Mouse (Mus musculus) heart, adult 11 months (tissue): Measurements from ENCODE around the gene Tmed2.
"Not testable (repeated sequence)": the region's sequence is repeated elsewhere in the genome, so short reads cannot be mapped to it uniquely, and the experiment has no call there.

Source experiments
- DNase-seq: peaks from one replicate; pipeline ENCODE4 v3.0.0; 2022

Tmed2 gene

DNA sequence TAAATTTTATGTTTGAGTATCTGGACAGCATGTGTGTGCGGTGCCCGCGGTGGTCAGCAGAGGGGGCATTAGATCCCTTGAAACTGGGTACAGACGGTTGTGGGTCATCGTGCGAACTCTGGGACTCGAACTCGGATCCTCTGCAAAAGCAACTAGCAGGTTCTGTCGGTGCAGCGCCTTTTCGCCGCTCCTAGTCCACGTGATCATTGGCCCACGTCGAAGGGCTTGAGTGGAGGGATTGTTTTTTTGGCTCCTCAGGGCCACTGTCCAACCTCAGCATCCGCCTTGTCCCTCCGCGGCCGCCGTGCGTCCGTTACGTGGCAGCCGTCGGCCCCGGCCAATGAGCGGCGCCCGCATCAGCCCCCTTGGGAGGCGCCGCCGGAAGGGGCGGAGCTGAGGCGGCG is at the start of gene Tmed2:
Gene Tmed2, plus strand, starts transcription at position 313 of the 404 bp plus-strand sequence.
- peak; percentile 100 for DNase-seq

GRCm38 (mm10) chr5:124491732-124492131 is 48.8 kb upstream of the Tmed2 start:
- DNase-seq: no peak

GRCm38 (mm10) chr5:124492618-124493017 is 47.9 kb upstream of the Tmed2 start:
- no peak for DNase-seq

DNA sequence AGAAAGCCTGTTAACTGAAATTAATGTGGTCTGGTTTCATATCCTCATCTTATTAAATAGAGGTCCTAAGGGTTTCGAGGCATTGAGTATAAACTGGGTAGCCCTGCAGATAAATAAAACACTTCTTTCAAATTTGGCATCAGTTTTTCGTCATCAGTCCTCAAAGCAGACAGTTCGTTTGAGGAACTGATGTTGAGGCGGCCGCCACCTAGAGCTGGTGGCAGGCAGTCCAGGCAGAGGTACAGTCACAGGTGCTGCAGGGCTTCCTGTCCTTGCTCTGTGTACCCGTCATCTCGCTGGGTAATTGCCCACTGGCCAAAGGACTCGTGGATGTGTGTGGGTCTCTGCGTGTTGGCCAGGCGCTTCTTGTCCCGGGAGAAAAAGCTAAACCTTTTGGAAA is 47.0 kb upstream of the Tmed2 start:
- no peak for DNase-seq

DNA sequence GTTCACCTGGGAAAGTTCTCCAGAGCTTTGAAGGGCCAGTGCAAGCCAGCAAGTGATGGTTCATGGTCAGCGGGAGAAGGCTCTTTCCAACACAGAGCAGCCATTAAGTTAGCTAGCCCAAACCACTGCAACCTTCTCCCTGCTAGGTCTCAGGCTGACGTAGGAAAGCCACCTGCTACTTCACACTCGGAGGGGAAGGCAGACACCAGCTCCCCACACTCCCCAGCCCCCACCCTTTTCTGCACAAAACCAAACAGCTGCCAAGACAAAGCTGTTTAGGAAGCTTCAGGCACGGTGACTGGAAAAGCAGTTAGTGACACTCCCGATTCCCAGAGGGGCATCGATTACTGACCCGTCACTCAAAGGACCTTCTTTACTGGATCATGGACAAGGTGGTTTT is 44.9 kb upstream of the Tmed2 start:
- DNase-seq: no peak

- DNase-seq: no peak
Measured at GRCm38 (mm10) chr5:124496614-124497514, 43.6 kb upstream of the Tmed2 start.

DNA sequence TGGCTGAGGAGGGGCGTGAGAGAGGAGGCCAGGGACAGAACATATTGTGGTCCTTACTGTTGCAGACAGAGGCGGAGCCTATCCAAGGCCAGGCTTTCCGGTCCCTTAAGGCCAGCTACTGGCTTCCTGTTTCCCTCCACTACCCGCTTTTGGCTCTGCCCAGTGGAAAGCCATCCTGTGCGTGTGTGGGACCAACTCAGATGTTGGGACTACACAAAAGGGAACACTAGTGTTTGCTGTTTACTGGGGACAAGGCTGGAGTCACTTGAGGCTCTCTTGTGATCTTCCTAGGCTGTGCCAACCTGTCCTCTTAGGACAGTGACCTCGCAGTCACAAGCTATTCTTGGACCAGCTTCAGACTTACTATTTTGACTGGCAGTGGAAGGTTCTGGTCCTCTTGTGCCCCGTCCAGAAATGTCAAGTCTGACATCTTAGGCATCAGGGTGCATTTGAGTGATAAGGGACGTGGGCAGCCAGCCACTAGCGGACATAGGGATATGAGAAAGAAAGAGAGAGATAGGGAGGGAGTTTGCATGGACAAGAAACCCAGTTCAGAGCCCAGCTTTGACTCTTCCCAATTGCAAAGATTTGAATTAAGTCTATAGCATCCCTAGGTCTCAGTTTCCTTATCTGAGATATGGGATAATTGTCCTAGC is 42.1 kb upstream of the Tmed2 start:
- DNase-seq: peak; percentile 99

- DNase-seq: no peak
Measured at GRCm38 (mm10) chr5:124499001-124499400, 41.5 kb upstream of the Tmed2 start.

GRCm38 (mm10) chr5:124500037-124500436 is 40.5 kb upstream of the Tmed2 start:
- not testable (repeated sequence) for DNase-seq

GRCm38 (mm10) chr5:124500573-124500972 is 39.9 kb upstream of the Tmed2 start:
- peak; percentile 98 for DNase-seq

- DNase-seq: no peak
Measured at GRCm38 (mm10) chr5:124501541-124501940, 39.0 kb upstream of the Tmed2 start.

- no peak for DNase-seq
Measured at GRCm38 (mm10) chr5:124503742-124504141, 36.8 kb upstream of the Tmed2 start.

DNA sequence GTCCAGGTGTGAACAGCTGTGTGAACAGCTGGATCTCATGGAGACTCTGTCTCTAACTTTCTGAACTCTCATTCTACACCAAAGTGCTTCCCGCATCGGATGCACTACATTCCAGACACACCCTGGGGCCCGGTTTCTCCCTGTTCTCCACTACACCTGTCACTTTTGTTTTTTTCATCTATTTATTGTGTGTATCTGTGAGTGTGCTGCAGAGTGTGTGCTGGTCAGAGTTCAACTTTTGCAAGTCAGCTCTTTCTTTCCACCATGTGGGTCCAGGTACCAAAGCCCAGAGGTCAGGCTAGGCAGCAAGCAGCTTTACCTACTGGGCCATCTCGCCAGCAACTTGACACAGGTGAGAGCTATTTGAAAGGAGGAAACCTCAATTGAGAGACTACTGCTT is 35.3 kb upstream of the Tmed2 start:
- DNase-seq: no peak

GRCm38 (mm10) chr5:124506731-124507359 is 33.6 kb upstream of the Tmed2 start:
- DNase-seq: peak; percentile 98

DNA sequence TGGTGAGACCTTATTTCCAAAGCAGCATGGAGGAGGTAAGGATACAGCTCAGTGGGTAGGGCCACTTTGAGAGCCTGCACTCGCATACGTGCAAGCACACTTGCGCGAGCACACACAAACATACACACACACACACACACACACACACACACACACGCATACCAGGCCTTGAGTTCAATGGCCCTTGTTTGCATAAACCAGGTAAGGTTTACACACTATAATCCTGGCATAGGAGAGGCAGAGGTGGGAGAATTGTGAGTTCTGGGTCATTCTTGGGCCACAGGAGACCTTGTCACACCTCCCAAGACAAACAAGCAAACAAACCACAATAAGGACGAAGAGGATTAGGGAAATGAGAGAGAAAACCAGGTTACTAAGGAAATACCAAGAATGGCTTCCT is 31.3 kb upstream of the Tmed2 start:
- no peak for DNase-seq

GRCm38 (mm10) chr5:124509742-124510237 is 30.7 kb upstream of the Tmed2 start:
- peak; percentile 99 for DNase-seq

GRCm38 (mm10) chr5:124510536-124511050 is 29.9 kb upstream of the Tmed2 start:
- peak; percentile 96 for DNase-seq

DNA sequence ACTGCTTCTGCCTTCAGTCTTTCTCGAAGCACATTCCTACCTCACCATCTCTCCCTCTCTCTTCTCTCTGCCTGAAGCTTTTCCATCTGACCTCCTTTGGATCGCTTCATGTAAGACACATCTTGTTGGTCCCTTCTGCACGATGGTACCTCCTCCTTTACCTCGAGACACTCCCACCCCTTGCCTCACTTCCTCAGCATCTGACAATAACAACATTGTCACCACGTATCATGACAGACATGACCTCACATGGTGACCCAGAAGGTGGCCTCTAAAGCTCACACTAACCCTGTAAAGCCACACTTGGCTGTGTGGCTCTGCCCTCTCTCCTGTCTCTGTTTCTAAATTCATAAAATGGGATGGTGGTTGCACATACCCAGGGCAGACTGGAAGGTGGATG is 24.7 kb upstream of the Tmed2 start:
- no peak for DNase-seq

GRCm38 (mm10) chr5:124518648-124519047 is 21.8 kb upstream of the Tmed2 start:
- DNase-seq: peak; percentile 90

GRCm38 (mm10) chr5:124521588-124521987 is 18.9 kb upstream of the Tmed2 start:
- DNase-seq: peak; percentile 88

DNA sequence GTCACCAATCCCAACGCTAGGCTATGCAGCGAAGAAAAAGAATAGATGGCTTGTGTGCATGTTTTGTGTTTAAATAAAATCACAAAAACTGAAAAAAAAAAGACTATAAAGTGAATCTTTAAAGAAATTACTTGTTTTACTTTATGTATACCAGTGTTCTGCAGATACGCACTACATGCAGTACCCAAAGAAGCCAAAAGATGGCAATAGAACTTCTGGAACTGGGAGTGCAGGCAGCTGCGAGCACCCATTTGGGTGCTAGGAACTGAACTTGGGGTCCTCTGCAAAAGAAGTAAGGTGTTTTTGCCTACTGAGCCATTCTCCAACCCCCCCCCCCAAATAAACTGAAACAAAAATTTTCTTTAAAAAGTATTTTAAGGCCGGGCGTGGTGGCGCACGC is 17.5 kb upstream of the Tmed2 start:
- DNase-seq: no peak

- DNase-seq: peak; percentile 86
Measured at GRCm38 (mm10) chr5:124524943-124525342, 15.6 kb upstream of the Tmed2 start.

- DNase-seq: peak; percentile 91
Measured at GRCm38 (mm10) chr5:124528351-124528750, 12.1 kb upstream of the Tmed2 start.
